In the genomic region with DNA sequence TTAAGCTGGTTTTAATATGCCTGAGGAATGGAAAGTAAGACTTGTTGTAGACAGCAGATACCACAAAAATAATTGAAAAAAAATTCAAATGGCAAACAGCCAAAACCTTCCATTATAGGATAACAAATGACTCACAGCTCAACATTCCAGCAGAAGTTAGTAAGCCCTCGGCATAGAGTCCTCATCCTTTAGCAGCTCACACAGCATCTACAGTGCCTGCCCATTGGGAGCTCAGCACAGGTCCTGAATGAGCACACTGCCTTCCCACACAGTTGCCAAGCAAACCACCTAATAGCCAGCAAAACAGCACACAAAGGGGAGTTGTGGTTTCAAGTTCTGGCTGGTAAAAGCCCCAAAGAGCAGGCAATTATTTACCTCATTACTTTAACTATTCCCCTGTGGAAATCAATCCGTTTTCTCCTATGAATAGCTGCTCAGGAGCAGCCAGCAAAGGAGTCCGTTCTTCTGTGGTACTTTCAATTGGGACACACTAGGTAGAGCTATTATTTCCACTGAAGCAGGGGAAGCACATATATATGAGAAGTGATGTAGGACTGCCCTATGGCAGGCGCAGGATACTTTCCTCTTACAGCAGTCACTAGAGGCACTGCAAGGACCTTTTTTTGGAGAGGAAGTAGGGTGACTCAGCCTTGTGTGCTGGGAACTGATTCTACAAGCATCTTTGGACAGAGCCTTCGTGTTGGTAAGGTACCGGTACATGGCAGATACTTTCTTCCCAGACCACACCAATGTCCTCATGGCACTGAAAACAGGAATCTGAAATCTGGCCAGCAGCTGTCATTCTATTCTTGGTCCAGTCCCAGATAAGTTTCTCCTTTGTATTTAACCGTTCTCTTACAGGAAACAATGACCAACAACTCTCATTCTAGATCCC, we compare ENCODE assay signal across 16 mouse cellular contexts. TPM values are rescaled to one million over a fixed set of nuclear protein-coding genes. Genes with fewer than 3 reads are reported as not detected.
A peak's percentile ranks its signal among the peaks of the same experiment; 100 is the strongest.
DNase-seq lines count a peak whose midpoint lies in the region; ATAC-seq and TF ChIP-seq lines count a peak whose summit lies in the region.
"Had no signal": no experiment of that assay in that cellular context is flagged by ENCODE, and none has a peak within 500 bp of the region (broad histone marks: within the 10 kb centered on the region; RNA-seq: fewer than 3 reads in every experiment).

No protein-coding gene starts in this region.

- TF ChIP-seq POLR2A in CH12.LX (IDR thresholded peaks at IDR 0.05; ENCODE audit: low read depth, low read length), result no peak

- H3K4me1 ChIP-seq in hindbrain, embryonic 13.5 days (replicated peaks), result peaks cover 14% of the 10 kb centered on the region
- H3K4me1 ChIP-seq in hindbrain, embryonic 12.5 days, result 0 out of 2 replicates have a peak, but pooled peaks cover 3% of the 10 kb centered on the region
- peaks cover 7 to 43% of the 10 kb centered on the region in 2 experiments for H3K4me1 ChIP-seq in CH12.LX (ENCODE audit: control insufficient read depth in 1 of 2, insufficient read depth in 2 of 2)
- peaks cover 9% of the 10 kb centered on the region for H3K4me1 ChIP-seq in embryonic facial prominence, embryonic 14.5 days (ENCODE audit: control insufficient read depth, insufficient read depth, low read length)
- H3K4me1 ChIP-seq in midbrain, embryonic 14.5 days (ENCODE audit: control insufficient read depth, insufficient read depth, low read length), result no peaks in the 10 kb centered on the region
- peaks cover 6% of the 10 kb centered on the region for H3K4me1 ChIP-seq in liver, embryonic 12.5 days
- H3K4me1 ChIP-seq: midbrain, embryonic 10.5 days had no signal

- no peak overlapping the region for H3K9ac ChIP-seq in hindbrain, embryonic 13.5 days
- H3K9ac ChIP-seq in hindbrain, embryonic 12.5 days, result no peak overlapping the region
- no peak overlapping the region for H3K9ac ChIP-seq in CH12.LX (ENCODE audit: insufficient read depth, low read depth)
- no peak overlapping the region; the same call in 1 of the 2 replicates for H3K9ac ChIP-seq in embryonic facial prominence, embryonic 14.5 days (ENCODE audit: low read depth, low read length)
- no peak overlapping the region for H3K9ac ChIP-seq in midbrain, embryonic 14.5 days (replicated peaks; ENCODE audit: low read length)
- H3K9ac ChIP-seq in liver, embryonic 12.5 days, result no peak overlapping the region
- H3K9ac ChIP-seq: liver, embryonic 13.5 days had no signal

- in situ Hi-C loops in CH12.LX (cut with MboI; ENCODE audit: low pct_ligation_motif_present, low pct_unique_long_range_greater_than_20kb, low sequenced_read_pairs), result no loop called here

- dilution Hi-C loops in CH12.LX (cut with MboI; ENCODE audit: extremely low pct_ligation_motif_present, extremely low pct_unique_long_range_greater_than_20kb, low sequenced_read_pairs), result no loop called here

- intact Hi-C loops in heart, postnatal 10 days (cut with DNase I), result no loop called here
- intact Hi-C loops in left cerebral cortex, postnatal 10 days (cut with DNase I), result no loop called here

- H3K79me2 ChIP-seq in CH12.LX (replicated peaks; ENCODE audit: control insufficient read depth, extremely low read depth, insufficient read depth, poor library complexity, severe bottlenecking), result 0 out of 2 replicates have a peak, but pooled peaks cover 3% of the 10 kb centered on the region

- no peaks in the 10 kb centered on the region for H3K9me3 ChIP-seq in hindbrain, embryonic 13.5 days
- no peaks in the 10 kb centered on the region for H3K9me3 ChIP-seq in hindbrain, embryonic 12.5 days (replicated peaks)
- no peaks in the 10 kb centered on the region for H3K9me3 ChIP-seq in CH12.LX (replicated peaks; ENCODE audit: low read length)
- no peaks in the 10 kb centered on the region for H3K9me3 ChIP-seq in embryonic facial prominence, embryonic 14.5 days (ENCODE audit: control insufficient read depth, low read length)
- H3K9me3 ChIP-seq in midbrain, embryonic 14.5 days (ENCODE audit: control insufficient read depth, low read length), result no peaks in the 10 kb centered on the region
- no peaks in the 10 kb centered on the region for H3K9me3 ChIP-seq in liver, embryonic 12.5 days (replicated peaks)
- H3K9me3 ChIP-seq: liver, embryonic 13.5 days; midbrain, embryonic 10.5 days had no signal

- ATAC-seq in hindbrain, embryonic 13.5 days (ENCODE audit: low FRiP score), result no peak
- ATAC-seq in hindbrain, embryonic 12.5 days (ENCODE audit: low FRiP score), result no peak
- peak; percentile 88 for ATAC-seq in embryonic facial prominence, embryonic 14.5 days (ENCODE audit: low read depth)
- ATAC-seq in midbrain, embryonic 14.5 days (ENCODE audit: low FRiP score, low TSS enrichment), result no peak
- ATAC-seq in liver, embryonic 12.5 days, result no peak

- no peaks in the 10 kb centered on the region for H3K27me3 ChIP-seq in hindbrain, embryonic 13.5 days
- no peaks in the 10 kb centered on the region for H3K27me3 ChIP-seq in hindbrain, embryonic 12.5 days
- no peaks in the 10 kb centered on the region for H3K27me3 ChIP-seq in CH12.LX (replicated peaks)
- H3K27me3 ChIP-seq in embryonic facial prominence, embryonic 14.5 days (replicated peaks; ENCODE audit: control insufficient read depth, insufficient read depth, low read length), result no peaks in the 10 kb centered on the region
- no peaks in the 10 kb centered on the region for H3K27me3 ChIP-seq in midbrain, embryonic 14.5 days (ENCODE audit: control insufficient read depth, insufficient read depth, low read length)
- H3K27me3 ChIP-seq in liver, embryonic 12.5 days (replicated peaks), result no peaks in the 10 kb centered on the region
- H3K27me3 ChIP-seq: liver, embryonic 13.5 days had no signal

- 66% methylated on average over 7 of the region's 7 CpGs for WGBS in hindbrain, embryonic 13.5 days
- WGBS in hindbrain, embryonic 12.5 days, result 75% methylated on average over 7 of the region's 7 CpGs
- 45% methylated on average over 7 of the region's 7 CpGs for WGBS in embryonic facial prominence, embryonic 14.5 days
- WGBS in midbrain, embryonic 14.5 days, result 77% methylated on average over 7 of the region's 7 CpGs
- WGBS in liver, embryonic 12.5 days (ENCODE audit: insufficient replicate concordance), result 76% methylated on average over 7 of the region's 7 CpGs

- no peak overlapping the region for H3K4me2 ChIP-seq in hindbrain, embryonic 13.5 days
- no peak overlapping the region for H3K4me2 ChIP-seq in hindbrain, embryonic 12.5 days (replicated peaks)
- no peak overlapping the region for H3K4me2 ChIP-seq in CH12.LX (ENCODE audit: insufficient read depth, low read depth, poor library complexity, severe bottlenecking)
- no peak overlapping the region for H3K4me2 ChIP-seq in embryonic facial prominence, embryonic 14.5 days (ENCODE audit: low read depth, low read length)
- H3K4me2 ChIP-seq in midbrain, embryonic 14.5 days (ENCODE audit: low read length), result no peak overlapping the region
- no peak overlapping the region for H3K4me2 ChIP-seq in liver, embryonic 12.5 days
- H3K4me2 ChIP-seq: liver, embryonic 13.5 days had no signal

- H3K4me3 ChIP-seq in hindbrain, embryonic 13.5 days, result no peak overlapping the region
- no peak overlapping the region for H3K4me3 ChIP-seq in hindbrain, embryonic 12.5 days
- H3K4me3 ChIP-seq in CH12.LX (replicated peaks in 1 of 3; ENCODE audit: low read depth in 2 of 3, low read length in 2 of 3, poor library complexity in 1 of 3), result no peak overlapping the region
- no peak overlapping the region for H3K4me3 ChIP-seq in embryonic facial prominence, embryonic 14.5 days (ENCODE audit: low read depth, low read length)
- H3K4me3 ChIP-seq in midbrain, embryonic 14.5 days (replicated peaks; ENCODE audit: low read depth, low read length), result no peak overlapping the region
- no peak overlapping the region for H3K4me3 ChIP-seq in liver, embryonic 12.5 days
- H3K4me3 ChIP-seq: erythroblast, embryonic 14.5 days; liver, embryonic 13.5 days; midbrain, embryonic 10.5 days had no signal

- TF ChIP-seq EP300 in CH12.LX (IDR thresholded peaks at IDR 0.05; ENCODE audit: low read length), result no peak

- peak overlapping the region; percentile 30; the same call in 1 of the 2 replicates for H3K27ac ChIP-seq in hindbrain, embryonic 13.5 days
- no peak overlapping the region for H3K27ac ChIP-seq in hindbrain, embryonic 12.5 days
- no peak overlapping the region for H3K27ac ChIP-seq in CH12.LX (ENCODE audit: insufficient read depth, low read depth)
- H3K27ac ChIP-seq in embryonic facial prominence, embryonic 14.5 days (replicated peaks; ENCODE audit: low read depth, low read length), result peak overlapping the region; percentile 63; the same call in 1 of the 2 replicates
- no peak overlapping the region for H3K27ac ChIP-seq in midbrain, embryonic 14.5 days (replicated peaks; ENCODE audit: low read depth, low read length)
- H3K27ac ChIP-seq in liver, embryonic 12.5 days, result no peak overlapping the region
- H3K27ac ChIP-seq: liver, embryonic 13.5 days; midbrain, embryonic 10.5 days had no signal

- TF ChIP-seq CTCF in CH12.LX (conservative IDR thresholded peaks at IDR 0.05 in 1 of 2, IDR thresholded peaks at IDR 0.05 in 1 of 2; ENCODE audit: low read depth in 2 of 2, low read length in 2 of 2), result no peak

- H3K36me3 ChIP-seq in hindbrain, embryonic 13.5 days, result peaks cover 37% of the 10 kb centered on the region
- peaks cover 27% of the 10 kb centered on the region for H3K36me3 ChIP-seq in hindbrain, embryonic 12.5 days
- peaks cover 33 to 57% of the 10 kb centered on the region in 2 experiments for H3K36me3 ChIP-seq in CH12.LX (replicated peaks in 1 of 2; ENCODE audit: control insufficient read depth in 1 of 2, insufficient read depth in 1 of 2, low read length in 1 of 2)
- peaks cover 36% of the 10 kb centered on the region for H3K36me3 ChIP-seq in embryonic facial prominence, embryonic 14.5 days (ENCODE audit: control insufficient read depth, insufficient read depth, low read length)
- peaks cover 27% of the 10 kb centered on the region for H3K36me3 ChIP-seq in midbrain, embryonic 14.5 days (ENCODE audit: control insufficient read depth, insufficient read depth, low read length)
- peaks cover 71% of the 10 kb centered on the region for H3K36me3 ChIP-seq in liver, embryonic 12.5 days

- DNase-seq in CH12.LX (ENCODE audit: extremely low read depth), result peak; percentile 21
- peak; percentile 87 for DNase-seq in embryonic facial prominence, embryonic 14.5 days (ENCODE audit: low spot score)
- DNase-seq in heart, postnatal 10 days, result peak; percentile 57 to 58
- DNase-seq in midbrain, embryonic 14.5 days, result no peak
- no peak for DNase-seq in left cerebral cortex, postnatal 10 days (ENCODE audit: extremely low spot score in 1 of 2, low spot score in 2 of 2)
- DNase-seq: adrenal gland, postnatal 14 days; cerebellum, adult 9-11 months; kidney, adult 18-20 months; layer of hippocampus, adult 9-11 months; liver, embryonic 13.5 days; thymus, adult 18-20 months had no signal

- TF ChIP-seq RAD21 in CH12.LX (IDR thresholded peaks at IDR 0.05; ENCODE audit: low read depth, low read length), result no peak

RNA-seq across cellular contexts. Expression of a gene that starts 55.2 kb away (rescaled TPM):
- polyA plus RNA-seq in hindbrain, embryonic 13.5 days (2015; fragmentation: Nextera tagmentation; extraction: Ambion mirVana), result 53.5 and 54.4 TPM in 2 replicates
- polyA plus RNA-seq in hindbrain, embryonic 12.5 days (2016; fragmentation: Nextera tagmentation; extraction: Ambion mirVana), result 87.6 and 90.5 TPM in 2 replicates
- total RNA-seq in CH12.LX (2012; rRNA removed) (42.1 and 54.9 TPM in 2 replicates), CH12.LX (2014; rRNA removed) (39.3 and 39.6 TPM in 2 replicates)
- polyA plus RNA-seq in CH12.LX (2012; ENCODE audit: insufficient read length, low read depth), result 63.6 and 66.6 TPM in 2 replicates
- 55.7 and 60.0 TPM in 2 replicates for polyA plus RNA-seq in embryonic facial prominence, embryonic 14.5 days (2014; fragmentation: Nextera tagmentation; extraction: Ambion mirVana)
- 10 to 100 TPM; 14.7 to 16.4 TPM for total RNA-seq in heart, postnatal 10 days (2021)
- polyA plus RNA-seq in midbrain, embryonic 14.5 days (2014; fragmentation: Nextera tagmentation; extraction: Ambion mirVana), result 31.3 and 47.8 TPM in 2 replicates
- 131 and 137 TPM in 2 replicates for polyA plus RNA-seq in liver, embryonic 12.5 days (2016; fragmentation: Nextera tagmentation; extraction: Ambion mirVana)
- total RNA-seq in left cerebral cortex, postnatal 10 days (2021), result 10 to 100 TPM; 21.1 to 23.2 TPM

Comparison
In these comparisons a context has a peak if more than half of its experiments do, and no peak if none do; other contexts are left out.
1. H3K27ac ChIP-seq: peak in hindbrain, embryonic 13.5 days (single experiment) and embryonic facial prominence, embryonic 14.5 days (single experiment); none in hindbrain, embryonic 12.5 days (single experiment), CH12.LX (single experiment), midbrain, embryonic 14.5 days (single experiment) and liver, embryonic 12.5 days (single experiment).
2. DNase-seq: peak in CH12.LX (single experiment), embryonic facial prominence, embryonic 14.5 days (single experiment) and heart, postnatal 10 days (2 of 2); none in midbrain, embryonic 14.5 days (single experiment) and left cerebral cortex, postnatal 10 days (0 of 2).